Mouse (Mus musculus) small intestine, adult 2 months (tissue): ENCODE data around the gene Astl. TPM values are rescaled to one million over a fixed set of nuclear protein-coding genes. Genes with fewer than 3 reads are reported as not detected.
A peak's percentile ranks its signal among the peaks of the same experiment; 100 is the strongest.

Experiments
- H3K27ac ChIP-seq: fragments of 200-500 bp; 2 replicates; pipeline ENCODE4 v1.5.1; 2012; ENCODE audit warnings: low read depth, low read length, control low read depth, inconsistent platforms; ENCODE audit not compliant: insufficient read depth
- H3K27me3 ChIP-seq: fragments of 200-500 bp; 2 replicates; pipeline ENCODE4 v1.6.1; 2012; ENCODE audit warnings: mild to moderate bottlenecking, moderate library complexity, low read length, inconsistent platforms; ENCODE audit not compliant: control insufficient read depth, insufficient read depth
- H3K36me3 ChIP-seq: fragments of 200-500 bp; 2 replicates; pipeline ENCODE4 v1.6.1; 2012; ENCODE audit warnings: mild to moderate bottlenecking, low read length, control low read depth, inconsistent platforms; ENCODE audit not compliant: control insufficient read depth, insufficient read depth
- H3K4me1 ChIP-seq: fragments of 200-500 bp; 2 replicates; pipeline ENCODE4 v1.6.1; 2012; ENCODE audit warnings: low read length, inconsistent platforms, mixed read lengths; ENCODE audit not compliant: control insufficient read depth, insufficient read depth, insufficient read length
- H3K4me3 ChIP-seq: fragments of 200-500 bp; 2 replicates; pipeline ENCODE4 v1.5.1; 2012; ENCODE audit warnings: low read depth, mild to moderate bottlenecking, control low read depth, inconsistent platforms, low read length, moderate library complexity
- CTCF ChIP-seq: fragments of 200-500 bp; IDR thresholded peaks from 2 replicates; pipeline ENCODE4 v1.5.1; 2012; ENCODE audit warnings: low read depth, mild to moderate bottlenecking, control low read depth, inconsistent platforms, low read length, moderate library complexity, mixed read lengths; ENCODE audit not compliant: insufficient replicate concordance, insufficient read length; ENCODE audit errors: extremely low read depth
- POLR2A ChIP-seq: fragments of 200-500 bp; IDR thresholded peaks from 2 replicates; pipeline ENCODE4 v1.6.1; 2012; ENCODE audit warnings: low read depth, mild to moderate bottlenecking, control low read depth, inconsistent platforms, low read length, moderate library complexity
- WGBS: fragments of 180-500 bp; shearing (Covaris S2); methylation state at CpG from one replicate; pipeline ENCODE4 v1.1.7; 2018; 5-methylcytosine and 5-hydroxymethylcytosine counted together
- polyA plus RNA-seq: library from polyadenylated mRNA; depleted of rRNA; stranded (reverse); fragments of >200 nt; gene quantifications from 2 replicates; pipeline ENCODE4 v1.2.3, GENCODE M21; 2012

The Astl gene
- polyA plus RNA-seq, 1 experiment: not detected

DNA sequence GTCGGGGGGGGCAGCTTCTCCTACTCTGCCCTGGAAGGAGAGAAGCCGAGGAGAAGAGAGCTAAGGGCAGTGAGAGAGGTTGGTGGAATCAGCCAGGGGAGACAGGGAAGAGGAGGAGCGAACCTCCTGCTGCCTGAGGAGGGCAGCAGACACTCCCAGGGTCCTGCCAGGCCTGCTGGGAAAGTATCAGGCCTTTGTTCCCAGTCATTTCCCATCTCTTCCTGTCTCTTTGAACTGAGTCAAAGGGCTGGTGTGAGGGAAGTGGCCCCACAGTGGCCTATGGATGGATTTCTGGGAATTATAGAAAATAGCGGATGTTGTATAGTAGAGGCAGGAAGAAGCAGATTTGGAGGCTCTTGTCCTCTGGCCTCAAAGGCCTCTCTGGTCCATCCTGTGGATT, 24.6 kb upstream of the Astl start:
- Histone ChIP-seq H3K27me3 (no peaks in the 10 kb centered on the region), H3K4me3 (no peak overlapping the region), H3K27ac (peak overlapping the region; percentile 34; the same call in 1 of the 2 replicates), H3K4me1 (peaks cover 2% of the 10 kb centered on the region; the same call in 1 of the 2 replicates), H3K36me3 (no peaks in the 10 kb centered on the region)
- WGBS: 52% methylated on average over 4 of the region's 4 CpGs
- TF ChIP-seq CTCF (no peak), POLR2A (no peak)

- peak overlapping the region; percentile 34; the same call in 1 of the 2 replicates for H3K27ac ChIP-seq
Observed at GRCm38 (mm10) chr2:127314467-127315154, 23.8 kb upstream of the Astl start.

DNA sequence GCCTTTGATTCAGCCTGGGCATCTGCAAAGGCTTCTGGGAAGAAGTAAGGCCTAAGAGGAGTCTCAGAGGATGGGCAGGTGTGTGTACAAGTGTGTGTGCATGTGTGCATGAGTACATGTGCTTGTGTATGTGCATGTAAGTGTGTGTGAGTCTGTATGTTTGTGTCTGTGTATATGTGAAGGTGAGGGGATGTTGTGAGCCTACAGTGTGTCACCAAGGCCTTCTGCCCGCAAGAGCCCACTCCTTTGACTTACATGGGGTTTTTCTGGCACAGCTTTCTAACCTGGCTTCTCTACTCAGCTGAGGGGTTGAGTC, 23.3 kb upstream of the Astl start:
- no peaks in the 10 kb centered on the region for H3K36me3 ChIP-seq
- no peaks in the 10 kb centered on the region; the same call in 1 of the 2 replicates for H3K4me1 ChIP-seq
- H3K27me3 ChIP-seq: no peaks in the 10 kb centered on the region
- H3K27ac ChIP-seq: no peak overlapping the region
- 86% methylated on average over 1 of the region's 1 CpGs for WGBS
- TF ChIP-seq CTCF: no peak
- no peak for TF ChIP-seq POLR2A
- no peak overlapping the region for H3K4me3 ChIP-seq

More at GRCm38 (mm10) chr2:127314467-127315154, 23.8 kb upstream of the Astl start:
- Histone ChIP-seq H3K4me1 (peaks cover 2% of the 10 kb centered on the region; the same call in 1 of the 2 replicates), H3K36me3 (no peaks in the 10 kb centered on the region), H3K4me3 (no peak overlapping the region), H3K27me3 (no peaks in the 10 kb centered on the region)
- WGBS: 69% methylated on average over 6 of the region's 6 CpGs
- TF ChIP-seq POLR2A (no peak), CTCF (no peak)

- Histone ChIP-seq H3K27me3 (no peaks in the 10 kb centered on the region), H3K4me3 (no peak overlapping the region), H3K36me3 (no peaks in the 10 kb centered on the region), H3K27ac (no peak overlapping the region), H3K4me1 (no peaks in the 10 kb centered on the region)
- no peak for TF ChIP-seq CTCF
- WGBS: 57% methylated on average over 5 of the region's 5 CpGs
Observed at GRCm38 (mm10) chr2:127316431-127316830, 22.0 kb upstream of the Astl start.

- 73% methylated on average over 4 of the region's 4 CpGs for WGBS
- H3K27ac ChIP-seq: no peak overlapping the region
- no peak overlapping the region for H3K4me3 ChIP-seq
- no peaks in the 10 kb centered on the region for H3K27me3 ChIP-seq
- no peak for TF ChIP-seq POLR2A
- TF ChIP-seq CTCF: no peak
- no peaks in the 10 kb centered on the region for H3K4me1 ChIP-seq
- no peaks in the 10 kb centered on the region for H3K36me3 ChIP-seq
Observed at GRCm38 (mm10) chr2:127318136-127318535, 20.3 kb upstream of the Astl start.

DNA sequence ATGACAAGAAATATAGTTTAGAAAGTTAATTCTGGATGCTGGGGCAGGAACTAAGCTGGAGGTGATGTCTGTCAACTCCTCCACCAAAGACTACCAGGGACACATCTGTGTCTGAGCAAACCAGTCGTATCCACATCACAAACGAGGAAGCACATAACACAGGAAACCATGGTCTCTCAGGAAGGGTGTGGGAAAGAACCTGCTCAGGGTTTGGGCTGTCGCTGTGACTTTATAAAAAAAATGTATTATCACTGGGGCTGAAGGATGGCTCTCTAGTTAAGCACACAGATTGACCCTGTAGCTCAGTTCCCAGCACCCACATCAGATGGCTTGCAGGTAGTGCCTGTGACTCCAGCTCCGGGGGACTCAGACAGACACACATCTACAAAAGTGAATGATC, 19.4 kb upstream of the Astl start:
- WGBS: 55% methylated on average over 4 of the region's 4 CpGs
- no peak overlapping the region for H3K27ac ChIP-seq
- no peaks in the 10 kb centered on the region for H3K36me3 ChIP-seq
- no peaks in the 10 kb centered on the region for H3K4me1 ChIP-seq
- TF ChIP-seq CTCF (no peak), POLR2A (no peak)
- no peak overlapping the region for H3K4me3 ChIP-seq
- H3K27me3 ChIP-seq: no peaks in the 10 kb centered on the region

DNA sequence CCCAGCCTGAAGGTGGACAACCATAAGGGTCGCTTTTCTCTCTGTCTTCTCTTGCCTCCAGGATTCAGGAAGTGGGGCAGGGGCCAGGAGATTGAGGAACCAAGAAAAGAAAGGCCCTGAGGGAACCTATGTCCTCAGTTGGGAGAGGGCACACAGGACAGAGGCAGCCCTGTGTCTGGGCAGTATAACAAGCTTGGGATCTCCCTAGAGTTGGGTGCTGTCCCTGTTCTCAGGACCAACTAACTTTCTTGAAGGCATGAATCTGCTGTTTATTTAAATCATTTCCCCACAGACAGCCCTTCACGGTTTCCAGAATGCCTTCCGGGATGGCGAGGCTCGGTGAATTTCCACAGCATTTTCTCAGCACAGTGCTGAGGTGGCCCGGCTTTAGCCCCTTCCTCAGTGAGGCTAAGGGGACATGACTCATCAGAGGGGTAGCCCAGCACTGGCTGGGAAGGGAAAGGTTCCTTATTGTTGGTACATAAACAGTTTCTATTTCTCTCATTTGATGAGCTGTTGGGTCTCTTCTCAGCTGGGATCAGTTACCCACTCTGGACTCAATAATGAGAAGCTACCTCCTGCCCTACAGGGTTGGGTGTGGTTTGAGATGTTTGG, 15.7 kb upstream of the Astl start:
- Histone ChIP-seq H3K4me1 (no peaks in the 10 kb centered on the region), H3K36me3 (no peaks in the 10 kb centered on the region), H3K27me3 (no peaks in the 10 kb centered on the region), H3K4me3 (no peak overlapping the region), H3K27ac (no peak overlapping the region)
- WGBS: 72% methylated on average over 6 of the region's 6 CpGs
- TF ChIP-seq CTCF (no peak), POLR2A (no peak)

DNA sequence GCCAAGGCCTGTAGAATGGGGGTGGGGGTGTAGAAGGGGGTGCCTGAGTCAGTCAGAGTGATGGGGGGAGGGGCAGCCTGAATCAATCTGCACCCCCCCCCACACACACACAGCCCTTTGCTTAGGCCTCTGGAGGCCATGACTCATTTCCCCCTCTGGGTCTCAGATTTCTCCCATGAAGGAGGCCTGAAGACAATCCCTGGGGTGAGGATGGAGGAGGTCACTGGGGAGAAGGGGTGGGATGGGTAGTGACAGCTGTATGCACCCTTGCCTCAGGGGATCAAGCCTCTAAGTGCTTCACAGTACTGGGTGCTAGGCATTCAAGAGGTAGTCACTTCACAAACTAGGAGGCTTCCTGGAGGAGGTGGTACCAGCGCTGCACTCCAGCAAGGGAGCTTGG, 14.8 kb upstream of the Astl start:
- no peaks in the 10 kb centered on the region for H3K36me3 ChIP-seq
- no peaks in the 10 kb centered on the region for H3K4me1 ChIP-seq
- no peaks in the 10 kb centered on the region for H3K27me3 ChIP-seq
- H3K27ac ChIP-seq: no peak overlapping the region
- 81% methylated on average over 1 of the region's 1 CpGs for WGBS
- no peak for TF ChIP-seq POLR2A
- TF ChIP-seq CTCF: no peak
- H3K4me3 ChIP-seq: no peak overlapping the region
